Mouse (Mus musculus): ENCODE measurements around the gene Snx30. TPM values are rescaled to one million over a fixed set of nuclear protein-coding genes. Genes with fewer than 3 reads are reported as not detected.

Gene Snx30
- polyA plus RNA-seq, 1 experiment from 2014 or later: 11.8 TPM

DNA sequence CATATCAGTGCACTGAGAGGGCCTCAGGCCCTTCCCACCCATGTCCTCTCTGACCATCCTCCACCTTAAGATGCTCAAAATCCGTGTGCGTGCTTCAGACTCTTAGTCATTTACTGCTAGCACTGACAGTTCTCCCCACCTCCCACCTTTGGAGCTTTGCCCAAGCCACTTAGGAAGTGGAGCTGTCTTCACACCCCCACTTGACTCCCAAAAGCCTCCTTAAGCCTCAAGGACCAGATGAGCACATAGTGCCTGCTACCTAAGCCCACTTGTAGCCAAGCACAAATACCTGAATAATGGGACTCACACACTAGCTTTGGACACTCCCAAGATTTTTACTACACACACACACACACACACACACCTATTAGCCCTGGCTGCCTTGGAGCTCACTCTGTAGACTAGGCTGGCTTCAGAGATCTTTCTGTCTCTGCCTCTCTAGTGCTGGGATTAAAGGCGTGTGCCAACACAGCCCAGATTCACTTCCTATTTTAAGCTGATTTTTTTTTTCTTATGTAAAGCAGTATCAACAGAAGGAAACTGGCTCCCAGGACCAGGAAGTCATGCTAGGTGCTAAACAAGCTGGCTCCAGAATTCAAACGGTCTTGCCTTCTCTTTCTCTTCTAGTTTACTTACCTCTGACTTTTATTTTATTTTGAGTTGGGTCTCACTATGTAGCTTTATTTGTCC, 9.6 kb downstream of the Snx30 start:
- Histone ChIP-seq H3K4me2 (no peak overlapping the region), H3K27ac (no peak overlapping the region), H3K27me3 (no peaks in the 10 kb centered on the region), H3K4me1 (peaks cover 12% of the 10 kb centered on the region), H3K36me3 (no peaks in the 10 kb centered on the region), H3K9me3 (no peaks in the 10 kb centered on the region), H3K4me3 (no peak overlapping the region), H3K9ac (no peak overlapping the region)
- 85% methylated on average over 4 of the region's 4 CpGs for WGBS
- no peak for ATAC-seq (ENCODE audit: insufficient number of reproducible peaks, insufficient read depth, low FRiP score, low TSS enrichment, low read depth)

DNA sequence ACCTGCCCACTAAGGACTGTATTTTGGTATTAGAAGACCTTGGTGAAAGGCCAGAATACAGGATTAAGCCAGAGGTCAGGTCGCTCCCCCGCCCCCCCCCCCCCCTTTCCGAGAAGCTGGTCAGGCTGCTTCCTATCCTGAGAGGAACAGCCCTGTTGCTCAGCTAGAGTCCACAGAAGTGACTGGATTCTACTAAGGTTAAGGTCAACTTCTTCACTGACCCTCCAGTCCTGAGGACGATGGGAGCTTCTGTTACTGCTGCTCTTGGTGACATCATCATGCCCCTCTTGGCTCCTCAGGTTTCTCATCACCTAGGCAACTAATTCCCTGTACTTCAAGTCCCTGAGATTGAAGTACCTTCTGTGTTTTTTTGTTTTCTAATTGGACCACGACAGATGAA, 10.4 kb downstream of the Snx30 start:
- Histone ChIP-seq H3K27ac (no peak overlapping the region), H3K36me3 (no peaks in the 10 kb centered on the region), H3K4me1 (peaks cover 12% of the 10 kb centered on the region), H3K4me2 (no peak overlapping the region), H3K4me3 (no peak overlapping the region), H3K9ac (no peak overlapping the region), H3K27me3 (no peaks in the 10 kb centered on the region), H3K9me3 (no peaks in the 10 kb centered on the region)
- 46% methylated on average over 5 of the region's 5 CpGs for WGBS
- no peak for ATAC-seq (ENCODE audit: insufficient number of reproducible peaks, insufficient read depth, low FRiP score, low TSS enrichment, low read depth)

DNA sequence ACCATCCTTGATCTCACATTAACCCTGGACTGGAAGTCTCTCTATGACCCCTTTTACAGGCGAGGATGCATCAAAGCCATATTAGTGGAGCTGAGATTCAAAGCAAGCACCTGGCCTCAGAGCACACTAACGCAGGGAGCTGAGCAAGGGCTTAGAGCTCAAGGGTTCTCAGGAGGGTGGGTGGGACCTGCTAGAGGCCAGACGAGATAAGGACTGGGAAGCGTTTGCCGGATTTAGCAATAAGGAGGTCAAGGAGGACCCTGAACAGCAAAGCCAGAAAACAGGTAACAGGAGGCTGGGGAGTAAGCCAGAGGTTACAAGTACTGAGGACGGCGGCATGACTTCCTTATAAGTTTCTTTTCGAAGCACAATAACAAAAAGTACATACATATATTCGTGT, 10.8 kb downstream of the Snx30 start:
- no peak overlapping the region for H3K4me2 ChIP-seq
- no peaks in the 10 kb centered on the region for H3K9me3 ChIP-seq
- H3K27ac ChIP-seq: no peak overlapping the region
- no peaks in the 10 kb centered on the region for H3K27me3 ChIP-seq
- H3K36me3 ChIP-seq: no peaks in the 10 kb centered on the region
- no peak overlapping the region for H3K4me3 ChIP-seq
- WGBS: 76% methylated on average over 9 of the region's 9 CpGs
- peaks cover 12% of the 10 kb centered on the region for H3K4me1 ChIP-seq
- no peak overlapping the region for H3K9ac ChIP-seq
- no peak for ATAC-seq (ENCODE audit: insufficient number of reproducible peaks, insufficient read depth, low FRiP score, low TSS enrichment, low read depth)

DNA sequence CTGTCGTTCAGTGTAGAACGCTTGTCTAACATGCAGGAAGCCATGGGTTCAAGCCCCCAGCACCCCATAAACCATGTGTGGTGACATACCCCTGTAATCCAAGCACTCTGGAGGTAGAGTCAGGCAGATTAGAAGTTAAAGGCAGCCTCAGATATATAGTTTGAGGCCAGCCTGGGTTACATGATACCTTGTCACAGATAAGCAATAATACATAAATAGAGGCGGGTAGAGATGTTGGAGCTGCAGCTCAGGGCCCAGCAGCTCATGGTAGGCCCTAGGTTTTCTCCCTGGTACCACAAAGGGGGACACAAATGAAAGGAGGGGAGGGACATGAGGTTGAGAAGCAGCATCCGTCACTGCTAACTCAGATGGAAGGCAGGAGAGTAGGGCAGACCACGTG, 12.2 kb downstream of the Snx30 start:
- no peak for ATAC-seq (ENCODE audit: insufficient number of reproducible peaks, insufficient read depth, low FRiP score, low TSS enrichment, low read depth)
- Histone ChIP-seq H3K9ac (no peak overlapping the region), H3K4me3 (no peak overlapping the region), H3K4me2 (no peak overlapping the region), H3K27me3 (no peaks in the 10 kb centered on the region), H3K36me3 (no peaks in the 10 kb centered on the region), H3K4me1 (peaks cover 12% of the 10 kb centered on the region), H3K9me3 (no peaks in the 10 kb centered on the region), H3K27ac (no peak overlapping the region)
- WGBS: 74% methylated on average over 5 of the region's 5 CpGs

DNA sequence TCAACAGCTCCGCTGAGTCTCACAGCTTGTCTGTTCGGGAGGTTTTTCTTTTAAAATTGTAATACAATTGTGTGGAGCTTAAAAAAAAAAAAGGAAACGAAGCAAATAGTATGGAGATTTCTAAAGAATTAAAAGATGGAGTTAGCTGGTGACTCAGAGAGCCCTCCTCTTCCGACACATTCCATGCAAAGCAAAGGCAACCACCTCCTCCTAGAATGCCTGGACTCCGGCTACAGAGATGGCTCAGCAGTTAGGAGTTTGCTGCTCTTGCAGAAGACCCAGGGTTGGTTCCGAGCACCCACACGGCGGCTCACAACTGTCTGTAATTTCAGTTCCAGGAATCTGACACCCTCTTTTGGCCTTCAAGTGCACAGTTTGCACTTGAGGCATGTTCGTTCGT, 12.9 kb downstream of the Snx30 start:
- Histone ChIP-seq H3K9ac (no peak overlapping the region), H3K36me3 (no peaks in the 10 kb centered on the region), H3K27me3 (no peaks in the 10 kb centered on the region), H3K4me1 (peaks cover 16% of the 10 kb centered on the region), H3K4me3 (no peak overlapping the region), H3K9me3 (no peaks in the 10 kb centered on the region), H3K4me2 (no peak overlapping the region), H3K27ac (no peak overlapping the region)
- no peak for ATAC-seq (ENCODE audit: insufficient number of reproducible peaks, insufficient read depth, low FRiP score, low TSS enrichment, low read depth)
- 85% methylated on average over 10 of the region's 10 CpGs for WGBS

DNA sequence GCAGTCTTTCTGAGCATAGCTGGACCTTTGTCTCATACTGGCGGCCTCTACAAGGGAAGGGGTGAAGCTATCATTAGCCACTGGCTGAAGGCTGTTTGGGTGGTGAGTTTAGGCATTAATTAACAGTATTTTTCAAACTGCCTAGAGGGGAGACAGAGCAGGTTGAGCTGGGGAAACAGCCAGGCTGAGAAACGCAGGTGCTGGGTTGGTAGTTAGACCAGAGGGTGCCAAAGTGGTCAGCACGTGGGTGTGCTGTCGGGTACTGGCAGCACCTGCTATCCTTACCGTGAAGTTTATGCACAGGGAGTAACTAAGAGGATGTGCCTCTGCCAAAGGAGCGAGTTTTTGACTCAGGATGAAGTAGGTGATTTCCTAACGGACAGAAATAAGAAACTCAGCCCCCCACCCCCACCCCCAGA, 13.4 kb downstream of the Snx30 start:
- no peak overlapping the region; the same call in 1 of the 2 replicates for H3K27ac ChIP-seq
- no peaks in the 10 kb centered on the region for H3K9me3 ChIP-seq
- H3K27me3 ChIP-seq: no peaks in the 10 kb centered on the region
- H3K4me1 ChIP-seq: peaks cover 18% of the 10 kb centered on the region
- no peak overlapping the region for H3K4me3 ChIP-seq
- H3K4me2 ChIP-seq: no peak overlapping the region
- 69% methylated on average over 7 of the region's 7 CpGs for WGBS
- ATAC-seq (ENCODE audit: insufficient number of reproducible peaks, insufficient read depth, low FRiP score, low TSS enrichment, low read depth): no peak
- H3K36me3 ChIP-seq: no peaks in the 10 kb centered on the region
- H3K9ac ChIP-seq: no peak overlapping the region

DNA sequence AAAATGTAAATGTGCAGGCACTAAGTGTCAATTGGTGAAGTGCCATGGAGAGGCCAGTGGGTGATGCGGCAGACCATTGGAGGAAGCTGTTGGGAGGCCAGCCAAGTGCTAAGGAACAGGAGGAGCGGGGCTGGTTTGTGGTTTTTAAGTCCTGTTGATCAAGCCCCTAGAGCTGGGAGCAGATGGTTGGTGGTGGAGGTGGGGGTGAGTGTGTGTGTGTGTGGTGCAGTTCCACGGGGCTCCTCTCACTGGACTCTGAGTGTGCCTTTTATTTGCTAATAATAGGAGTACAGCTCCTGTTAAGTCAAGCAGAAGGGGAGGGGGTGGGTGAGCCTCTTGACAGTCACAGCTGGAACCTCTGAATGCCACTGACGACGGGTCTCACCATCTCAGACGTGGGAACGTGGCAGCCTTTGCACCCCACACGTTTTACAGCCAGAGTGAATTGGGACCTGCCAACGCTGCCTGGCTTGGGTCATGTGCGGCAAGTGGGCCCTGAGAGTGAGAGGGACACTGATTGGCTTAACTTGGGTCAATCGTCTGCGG, 13.9 kb downstream of the Snx30 start:
- Histone ChIP-seq H3K4me1 (peaks cover 18% of the 10 kb centered on the region), H3K36me3 (no peaks in the 10 kb centered on the region), H3K4me2 (no peak overlapping the region), H3K9ac (no peak overlapping the region), H3K27ac (peak overlapping the region; percentile 16; the same call in 1 of the 2 replicates), H3K9me3 (no peaks in the 10 kb centered on the region), H3K27me3 (no peaks in the 10 kb centered on the region), H3K4me3 (no peak overlapping the region)
- 72% methylated on average over 12 of the region's 12 CpGs for WGBS
- ATAC-seq (ENCODE audit: insufficient number of reproducible peaks, insufficient read depth, low FRiP score, low TSS enrichment, low read depth): no peak

DNA sequence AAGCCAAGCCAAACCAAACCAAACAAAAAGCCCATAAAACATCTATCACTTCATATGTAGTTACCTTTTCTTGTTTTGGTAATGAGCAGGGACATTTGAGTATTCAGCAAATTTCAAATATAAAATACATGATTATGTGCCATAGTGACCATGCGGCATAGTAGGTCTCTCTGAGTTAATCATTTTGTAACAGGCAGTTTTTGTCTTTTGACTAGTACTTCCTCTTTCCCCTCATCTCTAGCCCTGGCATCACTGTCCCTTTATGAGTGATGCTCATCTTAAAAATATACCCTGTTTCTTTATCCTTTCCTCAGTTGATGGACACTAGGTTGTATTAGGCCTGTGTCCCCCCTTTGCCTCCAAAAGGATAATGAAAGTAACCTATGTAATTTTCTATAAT, 15.9 kb downstream of the Snx30 start:
- Histone ChIP-seq H3K4me3 (no peak overlapping the region), H3K4me2 (no peak overlapping the region), H3K36me3 (no peaks in the 10 kb centered on the region), H3K9me3 (no peaks in the 10 kb centered on the region), H3K9ac (no peak overlapping the region), H3K27ac (no peak overlapping the region), H3K4me1 (peaks cover 18% of the 10 kb centered on the region), H3K27me3 (no peaks in the 10 kb centered on the region)
- no peak for ATAC-seq (ENCODE audit: insufficient number of reproducible peaks, insufficient read depth, low FRiP score, low TSS enrichment, low read depth)
- WGBS: 93% methylated on average over 1 of the region's 1 CpGs

DNA sequence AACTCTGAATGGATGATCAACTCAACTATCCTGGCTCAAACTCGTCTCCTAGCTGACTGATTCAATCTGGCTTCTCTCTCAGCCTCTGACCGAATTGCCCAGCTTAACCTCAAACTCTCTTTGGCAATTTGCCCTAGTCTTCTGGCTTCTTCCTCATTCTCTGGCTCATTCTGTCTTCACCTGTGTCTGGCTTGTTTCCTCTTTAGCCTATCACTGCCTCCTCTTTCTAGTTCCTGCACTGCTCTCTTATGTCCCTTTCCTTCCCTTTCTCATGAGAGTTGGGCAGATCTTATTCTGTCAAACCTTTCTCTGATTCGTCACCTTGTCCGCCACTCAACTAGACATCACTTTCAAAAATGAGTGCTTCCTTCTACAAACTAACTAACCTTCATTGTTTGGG, 16.5 kb downstream of the Snx30 start:
- no peak overlapping the region for H3K4me3 ChIP-seq
- H3K9me3 ChIP-seq: no peaks in the 10 kb centered on the region
- H3K9ac ChIP-seq: no peak overlapping the region
- H3K27ac ChIP-seq: no peak overlapping the region
- no peak overlapping the region for H3K4me2 ChIP-seq
- no peaks in the 10 kb centered on the region for H3K36me3 ChIP-seq
- H3K27me3 ChIP-seq: no peaks in the 10 kb centered on the region
- ATAC-seq (ENCODE audit: insufficient number of reproducible peaks, insufficient read depth, low FRiP score, low TSS enrichment, low read depth): no peak
- 74% methylated on average over 4 of the region's 4 CpGs for WGBS
- peaks cover 18% of the 10 kb centered on the region for H3K4me1 ChIP-seq

DNA sequence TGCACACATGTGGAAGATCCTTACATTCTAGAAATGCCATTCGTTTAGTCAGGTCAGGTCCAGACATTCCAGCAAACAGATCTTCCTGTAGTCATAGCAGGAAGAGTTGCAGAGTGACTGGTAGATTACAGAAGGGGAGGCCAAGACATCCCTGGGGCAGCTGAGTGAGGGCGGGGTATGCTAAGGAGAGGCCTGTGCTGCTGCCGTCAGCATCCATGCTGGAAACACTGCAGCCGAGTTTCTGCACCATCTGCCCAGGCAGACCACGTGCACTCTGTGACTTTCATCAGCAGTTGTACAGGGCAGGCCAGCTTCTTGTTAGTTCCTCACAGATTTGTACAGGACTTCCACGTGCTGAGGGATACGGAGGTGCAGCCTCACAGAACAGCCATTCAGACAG, 17.8 kb downstream of the Snx30 start:
- ATAC-seq (ENCODE audit: insufficient number of reproducible peaks, insufficient read depth, low FRiP score, low TSS enrichment, low read depth): no peak
- no peak overlapping the region for H3K27ac ChIP-seq
- WGBS: 54% methylated on average over 7 of the region's 7 CpGs

DNA sequence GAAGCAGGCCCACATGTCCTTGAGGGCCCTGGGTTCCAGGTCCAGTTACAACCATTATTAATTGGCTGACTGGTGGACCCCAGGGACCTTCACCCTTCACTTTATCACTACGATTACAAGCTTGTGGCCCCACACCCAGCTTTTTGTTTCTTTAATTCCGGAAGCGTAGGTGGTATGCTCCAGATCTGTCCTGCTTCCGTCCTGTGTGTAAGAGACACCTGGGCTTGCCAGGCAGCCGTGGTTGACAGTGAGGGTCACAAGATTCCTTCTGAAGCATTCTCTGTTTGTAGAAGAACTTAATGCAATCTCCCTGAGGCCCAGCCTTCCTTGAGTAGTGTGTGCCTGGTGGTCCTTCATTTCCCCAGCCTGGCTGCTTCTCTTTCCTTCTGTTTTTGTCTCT, 19.2 kb downstream of the Snx30 start:
- no peaks in the 10 kb centered on the region for H3K9me3 ChIP-seq
- H3K4me2 ChIP-seq: no peak overlapping the region
- H3K27me3 ChIP-seq: no peaks in the 10 kb centered on the region
- H3K9ac ChIP-seq: no peak overlapping the region
- peaks cover 6% of the 10 kb centered on the region; the same call in 1 of the 2 replicates for H3K4me1 ChIP-seq
- H3K4me3 ChIP-seq: no peak overlapping the region
- no peak overlapping the region for H3K27ac ChIP-seq
- no peak for ATAC-seq (ENCODE audit: insufficient number of reproducible peaks, insufficient read depth, low FRiP score, low TSS enrichment, low read depth)
- no peaks in the 10 kb centered on the region for H3K36me3 ChIP-seq
- WGBS: 90% methylated on average over 5 of the region's 5 CpGs

More for the DNA sequence above, 17.8 kb downstream of the Snx30 start:
- no peaks in the 10 kb centered on the region for H3K27me3 ChIP-seq
- H3K9ac ChIP-seq: no peak overlapping the region
- H3K4me2 ChIP-seq: no peak overlapping the region
- H3K4me1 ChIP-seq: peaks cover 18% of the 10 kb centered on the region
- H3K9me3 ChIP-seq: no peaks in the 10 kb centered on the region
- H3K36me3 ChIP-seq: no peaks in the 10 kb centered on the region
- no peak overlapping the region for H3K4me3 ChIP-seq

DNA sequence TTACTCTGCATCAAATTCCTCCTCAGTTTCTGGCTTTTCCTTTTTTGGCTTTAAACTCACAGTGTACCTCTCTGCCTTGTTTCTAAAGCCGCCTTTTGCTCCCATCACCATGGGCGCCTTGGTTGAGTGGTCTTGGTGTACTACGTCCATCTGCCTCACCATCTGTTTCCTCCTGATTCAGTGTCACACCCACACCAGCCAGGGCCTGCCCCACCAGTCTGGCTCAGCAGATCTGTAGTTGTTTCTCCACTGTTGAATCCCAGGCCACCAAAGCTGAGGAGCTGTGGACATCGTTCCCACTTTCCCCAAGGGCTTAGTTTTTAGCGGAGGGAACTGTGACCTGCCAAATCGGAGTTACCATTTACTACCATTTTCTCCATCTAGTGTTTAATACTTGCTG, 20.0 kb downstream of the Snx30 start:
- ATAC-seq (ENCODE audit: insufficient number of reproducible peaks, insufficient read depth, low FRiP score, low TSS enrichment, low read depth): no peak
- Histone ChIP-seq H3K4me3 (no peak overlapping the region), H3K9ac (no peak overlapping the region), H3K4me1 (peaks cover 6% of the 10 kb centered on the region; the same call in 1 of the 2 replicates), H3K27ac (no peak overlapping the region), H3K27me3 (no peaks in the 10 kb centered on the region), H3K4me2 (no peak overlapping the region), H3K36me3 (no peaks in the 10 kb centered on the region), H3K9me3 (no peaks in the 10 kb centered on the region)
- WGBS: 85% methylated on average over 6 of the region's 6 CpGs
